Mouse (Mus musculus) midbrain, embryonic 12.5 days (tissue): Measurements from ENCODE around the gene Nudt5. TPM values are rescaled to one million over a fixed set of nuclear protein-coding genes. Genes with fewer than 3 reads are reported as not detected.
A peak's percentile ranks its signal among the peaks of the same experiment; 100 is the strongest.

Experiments
- ATAC-seq: fragments of 200-750 bp; cut with Nextera tagmentation; 2 replicates; pipeline ENCODE4 v1.8.0; 2017; ENCODE audit warnings: low read depth, moderate TSS enrichment, moderate library complexity; ENCODE audit not compliant: low FRiP score
- H3K27ac ChIP-seq: fragments of 300-500 bp; sonication (generic); replicated peaks from 2 replicates; pipeline ENCODE4 v1.5.1; 2016; ENCODE audit warnings: mild to moderate bottlenecking
- H3K27me3 ChIP-seq: fragments of 300-500 bp; sonication (generic); 2 replicates; pipeline ENCODE4 v1.6.1; 2016; ENCODE audit warnings: mild to moderate bottlenecking
- H3K36me3 ChIP-seq: fragments of 300-500 bp; sonication (generic); 2 replicates; pipeline ENCODE4 v1.6.1; 2016
- H3K4me1 ChIP-seq: fragments of 300-500 bp; sonication (generic); 2 replicates; pipeline ENCODE4 v1.6.1; 2016
- H3K4me2 ChIP-seq: fragments of 300-500 bp; sonication (generic); replicated peaks from 2 replicates; pipeline ENCODE4 v1.6.1; 2016; ENCODE audit warnings: mild to moderate bottlenecking, moderate library complexity
- H3K4me3 ChIP-seq: fragments of 300-500 bp; sonication (generic); 2 replicates; pipeline ENCODE4 v1.5.1; 2016; ENCODE audit warnings: mild to moderate bottlenecking
- H3K9ac ChIP-seq: fragments of 300-500 bp; sonication (generic); replicated peaks from 2 replicates; pipeline ENCODE4 v1.6.1; 2016; ENCODE audit warnings: mild to moderate bottlenecking, moderate library complexity
- H3K9me3 ChIP-seq: fragments of 300-500 bp; sonication (generic); 2 replicates; pipeline ENCODE4 v1.6.1; 2016; ENCODE audit warnings: mild to moderate bottlenecking
- WGBS: fragments of 180-500 bp; shearing (Covaris S2); methylation state at CpG from one replicate; pipeline ENCODE4 v1.1.7; 2016; 5-methylcytosine and 5-hydroxymethylcytosine counted together
- polyA plus RNA-seq: library from polyadenylated mRNA; unstranded; fragments of >200 nt; fragmentation: Nextera tagmentation; extraction: Ambion mirVana; gene quantifications from 2 replicates; pipeline ENCODE4 v1.2.1, GENCODE M21; 2016

The Nudt5 gene
- polyA plus RNA-seq, 1 experiment from 2014 or later: 73.9 TPM

DNA sequence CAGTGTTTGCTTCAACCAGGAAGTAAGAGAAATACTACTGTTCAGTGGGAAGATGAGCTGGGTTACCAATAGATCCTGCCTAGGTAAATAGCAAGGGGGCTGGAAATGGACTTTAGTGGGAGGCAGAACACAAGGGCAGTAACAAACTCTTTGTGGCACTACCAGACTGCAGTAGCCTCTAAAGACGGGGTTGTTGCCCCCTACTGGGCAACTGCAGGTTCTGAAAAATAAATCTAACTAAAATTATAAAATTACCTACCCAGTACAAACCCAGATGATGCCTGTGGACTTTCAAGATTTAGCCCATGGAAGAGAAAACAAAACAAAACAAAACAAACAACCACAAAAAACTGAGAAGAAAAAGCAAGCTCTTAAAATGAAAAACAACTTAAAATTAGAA, 20.6 kb upstream of the Nudt5 start:
- Histone ChIP-seq H3K9me3 (no peaks in the 10 kb centered on the region), H3K27me3 (no peaks in the 10 kb centered on the region), H3K4me1 (no peaks in the 10 kb centered on the region), H3K27ac (no peak overlapping the region), H3K9ac (no peak overlapping the region), H3K4me2 (no peak overlapping the region), H3K36me3 (peaks cover 69% of the 10 kb centered on the region), H3K4me3 (no peak overlapping the region)
- WGBS: 46% methylated on average over 1 of the region's 1 CpGs
- ATAC-seq: no peak

DNA sequence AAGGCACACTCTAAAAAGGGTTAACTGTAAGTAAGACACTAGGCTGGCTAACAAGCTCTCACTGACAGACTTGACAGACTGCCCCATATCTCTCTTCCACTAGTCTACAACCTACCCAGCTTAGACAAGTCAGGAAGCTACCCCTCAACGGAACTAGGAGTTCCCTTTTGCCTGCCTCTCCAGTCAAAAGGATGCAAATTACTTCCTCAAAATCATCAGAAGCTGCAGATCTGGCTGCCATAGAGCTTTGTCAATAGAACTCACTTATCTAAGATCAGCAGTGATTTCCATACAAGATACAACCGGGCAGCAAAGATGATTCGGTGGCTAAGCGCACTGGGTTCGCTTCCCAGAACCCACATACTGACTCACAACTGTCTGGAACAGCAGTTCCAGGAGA, 20.1 kb upstream of the Nudt5 start:
- no peaks in the 10 kb centered on the region for H3K9me3 ChIP-seq
- H3K4me1 ChIP-seq: no peaks in the 10 kb centered on the region
- ATAC-seq: no peak
- no peak overlapping the region for H3K9ac ChIP-seq
- peaks cover 66% of the 10 kb centered on the region for H3K36me3 ChIP-seq
- WGBS: 85% methylated on average over 5 of the region's 5 CpGs
- no peaks in the 10 kb centered on the region for H3K27me3 ChIP-seq
- no peak overlapping the region for H3K27ac ChIP-seq
- no peak overlapping the region for H3K4me2 ChIP-seq
- no peak overlapping the region for H3K4me3 ChIP-seq

DNA sequence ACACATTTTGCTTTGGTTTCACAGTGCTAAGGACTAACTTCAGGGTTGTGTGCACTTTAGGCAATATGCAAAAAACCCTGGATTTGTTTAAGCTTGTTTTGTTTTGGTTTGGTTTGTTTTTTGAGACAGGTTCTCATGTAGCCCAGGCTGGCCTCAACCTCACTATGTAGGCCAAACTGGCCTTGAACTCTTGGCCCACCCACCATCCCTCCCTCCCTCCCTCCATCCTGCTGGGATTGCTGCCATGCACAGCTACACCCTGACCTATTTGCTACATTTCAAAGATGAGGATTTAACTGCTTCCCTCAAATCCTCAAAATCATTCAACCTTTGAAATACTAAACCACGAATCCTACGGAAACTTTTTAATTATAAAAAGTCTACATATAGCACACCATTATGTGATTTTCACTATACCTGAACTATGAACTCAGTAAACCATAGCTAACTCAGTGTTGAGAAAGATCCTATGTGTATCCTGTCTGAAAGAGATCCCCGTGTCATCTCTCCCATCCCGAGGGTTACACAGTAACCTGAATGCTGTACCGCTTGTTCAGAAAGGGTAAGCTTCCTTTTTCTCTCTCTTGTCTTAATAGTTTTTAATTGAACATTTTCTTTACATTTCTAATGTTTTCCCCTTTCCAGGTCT, 19.4 kb upstream of the Nudt5 start:
- peaks cover 64% of the 10 kb centered on the region for H3K36me3 ChIP-seq
- no peak for ATAC-seq

DNA sequence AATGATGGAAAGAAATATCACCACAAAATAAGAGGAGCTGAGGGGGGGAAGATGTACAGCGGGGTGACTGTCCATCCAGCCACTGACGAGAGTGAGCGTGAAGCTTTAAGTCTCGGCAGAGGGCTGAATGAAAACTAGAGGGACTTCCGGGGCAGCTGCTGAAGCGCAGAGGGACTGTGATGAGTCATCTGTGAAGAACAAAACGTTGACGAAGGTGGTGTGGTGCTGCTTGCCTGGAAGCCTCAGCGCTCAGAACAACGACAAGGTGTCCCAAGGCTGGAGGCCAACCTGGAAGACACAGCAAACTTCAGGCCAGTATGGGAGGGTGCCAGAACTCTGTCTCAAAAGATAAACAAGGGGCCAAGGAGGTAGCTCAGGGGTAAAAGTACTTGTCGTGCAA, 4.0 kb upstream of the Nudt5 start:
- Histone ChIP-seq H3K4me3 (no peak overlapping the region), H3K36me3 (peaks cover 55% of the 10 kb centered on the region), H3K4me1 (peaks cover 3% of the 10 kb centered on the region), H3K27ac (no peak overlapping the region), H3K9me3 (no peaks in the 10 kb centered on the region), H3K4me2 (no peak overlapping the region), H3K27me3 (no peaks in the 10 kb centered on the region), H3K9ac (no peak overlapping the region)
- ATAC-seq: no peak
- 97% methylated on average over 11 of the region's 11 CpGs for WGBS

More for the DNA sequence above, 19.4 kb upstream of the Nudt5 start:
- no peak overlapping the region for H3K4me2 ChIP-seq
- H3K9ac ChIP-seq: no peak overlapping the region
- 92% methylated on average over 5 of the region's 5 CpGs for WGBS
- H3K27ac ChIP-seq: no peak overlapping the region
- no peak overlapping the region for H3K4me3 ChIP-seq
- no peaks in the 10 kb centered on the region for H3K27me3 ChIP-seq
- H3K4me1 ChIP-seq: no peaks in the 10 kb centered on the region
- no peaks in the 10 kb centered on the region for H3K9me3 ChIP-seq

DNA sequence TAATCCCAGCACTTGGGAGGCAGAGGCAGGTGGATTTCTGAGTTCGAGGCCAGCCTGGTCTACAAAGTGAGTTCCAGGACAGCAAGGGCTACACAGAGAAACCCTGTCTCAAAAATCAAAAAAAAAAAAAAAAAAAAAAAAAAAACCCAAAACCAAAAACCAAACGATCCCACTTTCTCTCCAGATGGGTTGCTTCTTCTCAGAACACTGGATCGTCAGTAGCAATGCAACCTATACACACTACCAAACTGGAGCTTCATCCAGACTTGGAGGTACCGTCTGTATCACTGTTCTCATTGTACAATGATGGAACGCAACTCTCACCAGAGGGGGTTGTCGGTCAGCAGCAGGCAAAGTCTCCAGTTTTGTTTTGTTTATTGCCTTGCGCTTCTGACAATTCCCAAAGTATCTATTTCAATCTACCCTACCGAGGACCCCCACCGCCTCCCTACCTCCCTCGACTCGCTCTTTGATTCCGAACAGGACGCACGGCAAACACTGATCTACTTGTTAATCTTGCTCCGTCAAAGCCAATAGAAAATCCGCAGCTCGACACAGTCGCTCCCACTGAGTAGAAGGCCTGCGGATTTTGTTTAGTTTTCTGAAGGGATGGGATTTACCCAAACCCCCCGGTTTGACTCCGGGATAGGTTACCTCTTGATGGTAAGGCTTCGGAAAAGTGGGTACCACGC, 492 bp upstream of the Nudt5 start:
- H3K4me3 ChIP-seq: peak overlapping the region; percentile 78
- no peaks in the 10 kb centered on the region for H3K27me3 ChIP-seq
- peak overlapping the region; percentile 77 for H3K4me2 ChIP-seq
- H3K9me3 ChIP-seq: no peaks in the 10 kb centered on the region
- H3K36me3 ChIP-seq: peaks cover 34% of the 10 kb centered on the region
- H3K9ac ChIP-seq: peak overlapping the region; percentile 77
- 4% methylated on average over 23 of the region's 23 CpGs for WGBS
- peak; percentile 8; the same call in 1 of the 2 replicates for ATAC-seq
- peaks cover 15% of the 10 kb centered on the region for H3K4me1 ChIP-seq
- peak overlapping the region; percentile 89 for H3K27ac ChIP-seq

DNA sequence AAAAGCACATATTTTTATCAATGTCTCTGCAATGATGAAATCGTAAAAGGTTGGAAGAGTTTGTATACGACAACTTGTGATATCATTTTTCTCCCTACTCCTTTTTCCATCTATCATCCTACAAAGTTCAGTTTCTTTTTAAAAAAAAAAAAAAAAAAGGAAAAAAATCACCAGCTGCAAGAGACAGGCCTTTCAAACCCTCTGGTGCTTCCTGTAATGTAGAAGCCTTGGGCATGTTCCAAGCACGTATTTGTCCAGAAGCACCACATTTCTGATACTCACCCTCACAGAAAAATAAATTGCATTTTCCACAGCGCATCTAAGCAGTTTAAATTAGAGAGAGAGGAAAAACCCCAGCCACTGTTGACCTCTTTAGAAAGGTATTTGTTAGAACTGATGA, 1.0 kb downstream of the Nudt5 start:
- H3K9me3 ChIP-seq: no peaks in the 10 kb centered on the region
- H3K36me3 ChIP-seq: peaks cover 22% of the 10 kb centered on the region
- no peak for ATAC-seq
- H3K4me1 ChIP-seq: peaks cover 15% of the 10 kb centered on the region
- H3K9ac ChIP-seq: peak overlapping the region; percentile 77
- H3K4me3 ChIP-seq: peak overlapping the region; percentile 78
- H3K27ac ChIP-seq: no peak overlapping the region
- H3K4me2 ChIP-seq: peak overlapping the region; percentile 77
- H3K27me3 ChIP-seq: no peaks in the 10 kb centered on the region
- WGBS: 46% methylated on average over 4 of the region's 4 CpGs

DNA sequence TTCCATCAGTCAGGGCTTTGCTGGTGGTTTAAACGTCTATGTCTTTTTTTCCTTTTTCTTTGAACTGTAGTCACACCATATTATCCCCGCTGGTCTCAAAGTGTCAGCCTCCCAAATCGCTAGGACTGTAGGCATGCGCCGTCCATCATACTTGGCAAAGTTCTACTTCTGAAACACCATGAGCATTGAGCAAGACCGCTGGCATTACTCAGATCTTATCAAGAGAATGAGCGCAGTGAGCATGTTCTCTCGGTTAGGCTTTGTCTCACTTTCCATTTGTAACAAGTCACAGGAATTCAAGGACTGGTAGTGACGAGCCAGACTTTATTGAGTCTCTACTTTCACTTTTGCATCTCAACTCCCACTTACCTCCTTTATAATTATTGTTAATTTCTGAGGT, 6.3 kb downstream of the Nudt5 start:
- Histone ChIP-seq H3K27ac (no peak overlapping the region), H3K9me3 (no peaks in the 10 kb centered on the region), H3K4me2 (no peak overlapping the region), H3K4me3 (no peak overlapping the region), H3K36me3 (peaks cover 17% of the 10 kb centered on the region), H3K9ac (no peak overlapping the region), H3K27me3 (no peaks in the 10 kb centered on the region), H3K4me1 (peaks cover 9% of the 10 kb centered on the region)
- ATAC-seq: no peak
- 93% methylated on average over 9 of the region's 9 CpGs for WGBS

DNA sequence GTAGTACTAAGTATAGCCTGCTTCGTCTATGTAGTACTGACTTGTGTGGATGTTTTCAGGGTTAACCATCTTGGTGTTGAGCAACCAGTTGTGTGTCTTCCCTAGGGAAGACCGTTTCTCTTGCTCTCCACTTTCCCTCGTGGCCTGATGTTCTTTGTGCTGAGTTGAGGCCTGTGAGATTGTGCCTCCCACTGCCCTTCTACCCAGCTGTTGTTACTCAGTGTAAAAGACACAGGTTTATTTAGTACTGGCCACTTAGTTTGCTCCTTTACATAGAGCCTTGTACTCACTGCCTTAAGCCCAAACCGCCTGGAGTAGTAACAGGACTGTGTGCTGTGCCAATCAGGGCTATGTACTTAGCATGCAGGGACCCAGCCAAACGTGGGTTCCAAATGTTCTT, 7.0 kb downstream of the Nudt5 start:
- 84% methylated on average over 5 of the region's 5 CpGs for WGBS
- Histone ChIP-seq H3K4me2 (no peak overlapping the region), H3K9me3 (no peaks in the 10 kb centered on the region), H3K36me3 (peaks cover 19% of the 10 kb centered on the region), H3K9ac (no peak overlapping the region), H3K27ac (no peak overlapping the region), H3K4me1 (peaks cover 2% of the 10 kb centered on the region; the same call in 1 of the 2 replicates), H3K4me3 (no peak overlapping the region), H3K27me3 (no peaks in the 10 kb centered on the region)
- no peak for ATAC-seq

DNA sequence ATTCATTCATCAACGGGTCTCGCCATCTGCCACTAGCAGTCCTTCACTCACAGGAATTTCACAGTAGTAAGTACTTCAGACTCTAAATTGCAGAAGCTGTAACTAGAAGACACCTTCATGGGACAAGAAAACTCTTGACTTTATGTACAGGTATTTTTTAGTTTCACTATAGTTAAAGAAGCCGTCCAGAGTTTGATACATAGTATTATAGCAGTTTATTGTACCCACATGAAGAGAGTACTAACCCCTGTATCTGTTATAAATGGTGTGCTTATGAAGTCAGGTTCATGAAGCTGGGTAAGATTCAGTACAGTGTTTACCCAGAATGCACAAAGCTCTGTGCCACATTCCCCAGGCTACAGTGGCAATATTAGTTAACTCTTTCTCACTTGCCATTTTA, 18.0 kb downstream of the Nudt5 start, which contains the start of gene Gm13199:
Gene Gm13199 (minus strand): TSS at position 101 of the 400 bp plus-strand sequence.
- no peaks in the 10 kb centered on the region for H3K9me3 ChIP-seq
- no peak within 1 kb of the TSS for H3K4me2 ChIP-seq
- H3K4me3 ChIP-seq: no peak within 1 kb of the TSS
- no peaks in the 10 kb centered on the region for H3K27me3 ChIP-seq
- no peaks in the 10 kb centered on the region for H3K4me1 ChIP-seq
- ATAC-seq: no peak
- no peak within 1 kb of the TSS for H3K27ac ChIP-seq
- H3K36me3 ChIP-seq: peaks cover 71% of the 10 kb centered on the region
- WGBS: 96% methylated on average over 3 of the region's 3 CpGs
- H3K9ac ChIP-seq: no peak within 1 kb of the TSS

DNA sequence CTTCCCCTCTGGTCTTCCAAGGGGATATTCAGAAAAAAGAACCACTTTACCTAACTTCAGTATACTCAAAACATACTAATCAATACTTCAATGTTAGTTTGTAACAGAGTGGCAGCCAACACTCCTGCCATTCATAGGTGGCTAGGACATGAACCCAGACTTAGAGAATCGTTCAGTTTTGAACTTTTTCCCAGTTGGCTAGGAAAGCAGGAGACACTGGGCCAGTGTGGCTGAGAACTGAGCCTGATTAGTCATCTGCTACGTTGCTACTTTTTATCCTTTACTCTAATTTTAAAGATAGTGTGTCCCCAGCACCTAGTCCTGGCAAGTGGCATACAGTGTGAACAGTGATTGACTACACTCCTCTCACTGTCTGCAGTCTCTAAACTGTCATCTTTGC, 22.9 kb downstream of the Nudt5 start:
- ATAC-seq: no peak
- Histone ChIP-seq H3K9ac (no peak overlapping the region), H3K4me2 (no peak overlapping the region), H3K4me3 (no peak overlapping the region), H3K9me3 (no peaks in the 10 kb centered on the region), H3K36me3 (peaks cover 66% of the 10 kb centered on the region), H3K27ac (no peak overlapping the region), H3K4me1 (no peaks in the 10 kb centered on the region), H3K27me3 (no peaks in the 10 kb centered on the region)
- 91% methylated on average over 2 of the region's 2 CpGs for WGBS

DNA sequence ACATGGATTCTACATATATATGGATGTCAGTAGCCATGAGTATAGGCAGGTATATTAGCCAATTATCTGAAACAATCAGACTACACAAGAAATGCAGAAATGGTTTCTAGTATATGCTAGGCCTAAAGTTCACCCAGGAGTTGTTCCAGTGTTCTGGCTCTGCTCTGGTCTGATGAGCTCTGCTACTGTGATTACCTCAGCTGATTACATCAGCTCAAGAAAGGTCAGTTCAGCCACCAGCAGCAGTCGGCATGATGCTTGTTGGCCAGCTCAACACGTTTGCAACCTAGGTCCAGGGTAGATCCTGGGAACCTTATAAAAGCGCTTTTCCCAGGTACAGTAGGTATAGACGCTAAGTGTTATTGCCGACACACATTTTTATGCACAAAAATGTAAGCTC, 24.9 kb downstream of the Nudt5 start:
- no peak overlapping the region for H3K4me3 ChIP-seq
- H3K36me3 ChIP-seq: peaks cover 70% of the 10 kb centered on the region
- 89% methylated on average over 5 of the region's 5 CpGs for WGBS
- H3K27ac ChIP-seq: no peak overlapping the region
- no peaks in the 10 kb centered on the region for H3K27me3 ChIP-seq
- no peak overlapping the region for H3K4me2 ChIP-seq
- H3K4me1 ChIP-seq: no peaks in the 10 kb centered on the region
- ATAC-seq: no peak
- H3K9ac ChIP-seq: no peak overlapping the region
- no peaks in the 10 kb centered on the region for H3K9me3 ChIP-seq

DNA sequence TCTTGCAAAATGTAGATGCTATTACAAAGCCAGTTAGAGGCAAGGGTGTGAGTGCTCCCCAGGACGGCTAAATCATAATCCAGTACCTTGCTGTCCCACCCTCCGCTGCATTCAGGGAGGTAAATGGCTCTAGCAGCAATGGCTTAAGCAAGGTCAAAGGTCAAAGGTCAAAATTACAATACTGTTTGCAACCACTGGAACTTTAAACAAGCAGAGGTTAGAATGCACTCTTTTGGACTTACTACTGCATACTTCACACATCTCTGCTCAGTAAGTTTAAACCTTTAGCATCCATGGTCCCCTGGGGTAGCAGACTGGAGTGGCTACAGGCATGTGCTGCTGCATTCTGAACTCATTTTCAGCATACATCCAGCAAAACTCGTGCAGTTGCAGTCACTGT, 32.6 kb downstream of the Nudt5 start:
- Histone ChIP-seq H3K4me3 (no peak overlapping the region), H3K36me3 (peaks cover 65% of the 10 kb centered on the region), H3K4me1 (no peaks in the 10 kb centered on the region), H3K9me3 (no peaks in the 10 kb centered on the region), H3K4me2 (no peak overlapping the region), H3K9ac (no peak overlapping the region), H3K27ac (no peak overlapping the region), H3K27me3 (no peaks in the 10 kb centered on the region)
- WGBS: 69% methylated on average over 3 of the region's 3 CpGs
- ATAC-seq: no peak
